Mouse (Mus musculus): ENCODE results near the gene Cdc42ep4. TPM values are rescaled to one million over a fixed set of nuclear protein-coding genes. Genes with fewer than 3 reads are reported as not detected.

The Cdc42ep4 gene
- polyA plus RNA-seq, 1 experiment: 13.3 TPM

GRCm38 (mm10) chr11:113797014-113797983 lies 45.6 kb upstream of the Cdc42ep4 start:
- no peak overlapping the region for H3K4me3 ChIP-seq
- no peaks in the 10 kb centered on the region for H3K36me3 ChIP-seq (ENCODE audit: control insufficient read depth, insufficient read depth)
- TF ChIP-seq REST (IDR thresholded peaks at IDR 0.05; ENCODE audit: insufficient read depth, insufficient read length) (no peak), TCF3 (IDR thresholded peaks at IDR 0.05; ENCODE audit: insufficient read length, low read depth) (no peak), POLR2A (IDR thresholded peaks at IDR 0.05; ENCODE audit: insufficient read length, low read depth) (no peak), USF1 (IDR thresholded peaks at IDR 0.05; ENCODE audit: low read depth) (no peak), CEBPB (IDR thresholded peaks at IDR 0.05; ENCODE audit: insufficient read depth, poor library complexity, severe bottlenecking) (no peak), MAX (IDR thresholded peaks at IDR 0.05; ENCODE audit: low read depth) (no peak), E2F4 (IDR thresholded peaks at IDR 0.05; ENCODE audit: insufficient read depth) (no peak), TCF12 (IDR thresholded peaks at IDR 0.05; ENCODE audit: insufficient read depth, poor library complexity, severe bottlenecking) (no peak), MYOG (IDR thresholded peaks at IDR 0.05; ENCODE audit: control insufficient read depth in 1 of 3, insufficient read depth in 1 of 3, insufficient read length in 2 of 3, low read depth in 2 of 3) (no peak), POLR2AphosphoS2 (IDR thresholded peaks at IDR 0.05; ENCODE audit: insufficient read length, low read depth) (no peak), SRF (IDR thresholded peaks at IDR 0.05; ENCODE audit: control insufficient read depth, insufficient read length, low read depth) (no peak), MYOD1 (IDR thresholded peaks at IDR 0.05; ENCODE audit: control insufficient read depth in 1 of 3, insufficient read length in 2 of 3, low read depth in 2 of 3) (no peak)
- H3K4me2 ChIP-seq (ENCODE audit: low read depth): no peak overlapping the region
- no peak overlapping the region for H3ac ChIP-seq (ENCODE audit: control insufficient read depth, insufficient read length)
- H3K79me2 ChIP-seq (ENCODE audit: control insufficient read depth, insufficient read depth): no peaks in the 10 kb centered on the region
- H3K27me3 ChIP-seq (ENCODE audit: control insufficient read depth, insufficient read depth, insufficient read length): no peaks in the 10 kb centered on the region

- Histone ChIP-seq H3K79me2 (ENCODE audit: control insufficient read depth, insufficient read depth) (no peaks in the 10 kb centered on the region), H3K4me3 (no peak overlapping the region), H3ac (ENCODE audit: control insufficient read depth, insufficient read length) (no peak overlapping the region), H3K4me2 (ENCODE audit: low read depth) (no peak overlapping the region), H3K27me3 (ENCODE audit: control insufficient read depth, insufficient read depth, insufficient read length) (no peaks in the 10 kb centered on the region), H3K36me3 (ENCODE audit: control insufficient read depth, insufficient read depth) (no peaks in the 10 kb centered on the region)
- TF ChIP-seq POLR2A (IDR thresholded peaks at IDR 0.05; ENCODE audit: insufficient read length, low read depth) (no peak), TCF12 (IDR thresholded peaks at IDR 0.05; ENCODE audit: insufficient read depth, poor library complexity, severe bottlenecking) (no peak), USF1 (IDR thresholded peaks at IDR 0.05; ENCODE audit: low read depth) (no peak), MYOD1 (IDR thresholded peaks at IDR 0.05; ENCODE audit: control insufficient read depth in 1 of 3, insufficient read length in 2 of 3, low read depth in 2 of 3) (no peak), CEBPB (IDR thresholded peaks at IDR 0.05; ENCODE audit: insufficient read depth, poor library complexity, severe bottlenecking) (no peak), MYOG (IDR thresholded peaks at IDR 0.05; ENCODE audit: control insufficient read depth in 1 of 3, insufficient read depth in 1 of 3, insufficient read length in 2 of 3, low read depth in 2 of 3) (no peak), TCF3 (IDR thresholded peaks at IDR 0.05; ENCODE audit: insufficient read length, low read depth) (no peak), SRF (IDR thresholded peaks at IDR 0.05; ENCODE audit: control insufficient read depth, insufficient read length, low read depth) (no peak), MAX (IDR thresholded peaks at IDR 0.05; ENCODE audit: low read depth) (no peak), E2F4 (IDR thresholded peaks at IDR 0.05; ENCODE audit: insufficient read depth) (no peak), REST (IDR thresholded peaks at IDR 0.05; ENCODE audit: insufficient read depth, insufficient read length) (no peak), POLR2AphosphoS2 (IDR thresholded peaks at IDR 0.05; ENCODE audit: insufficient read length, low read depth) (no peak)
These were observed 44.2 kb upstream of the Cdc42ep4 start for GRCm38 (mm10) chr11:113795846-113796245.

- no peak overlapping the region for H3ac ChIP-seq (ENCODE audit: control insufficient read depth, insufficient read length)
- no peak for TF ChIP-seq REST (IDR thresholded peaks at IDR 0.05; ENCODE audit: insufficient read depth, insufficient read length)
- TF ChIP-seq TCF12 (IDR thresholded peaks at IDR 0.05; ENCODE audit: insufficient read depth, poor library complexity, severe bottlenecking): no peak
- no peak for TF ChIP-seq CEBPB (IDR thresholded peaks at IDR 0.05; ENCODE audit: insufficient read depth, poor library complexity, severe bottlenecking)
- TF ChIP-seq POLR2A (IDR thresholded peaks at IDR 0.05; ENCODE audit: insufficient read length, low read depth): no peak
- no peak for TF ChIP-seq TCF3 (IDR thresholded peaks at IDR 0.05; ENCODE audit: insufficient read length, low read depth)
- no peak for TF ChIP-seq MAX (IDR thresholded peaks at IDR 0.05; ENCODE audit: low read depth)
- TF ChIP-seq USF1 (IDR thresholded peaks at IDR 0.05; ENCODE audit: low read depth): no peak
- TF ChIP-seq SRF (IDR thresholded peaks at IDR 0.05; ENCODE audit: control insufficient read depth, insufficient read length, low read depth): no peak
- TF ChIP-seq MYOD1 (IDR thresholded peaks at IDR 0.05; ENCODE audit: control insufficient read depth in 1 of 3, insufficient read length in 2 of 3, low read depth in 2 of 3): no peak
- no peak for TF ChIP-seq POLR2AphosphoS2 (IDR thresholded peaks at IDR 0.05; ENCODE audit: insufficient read length, low read depth)
- no peak for TF ChIP-seq MYOG (IDR thresholded peaks at IDR 0.05; ENCODE audit: control insufficient read depth in 1 of 3, insufficient read depth in 1 of 3, insufficient read length in 2 of 3, low read depth in 2 of 3)
- no peak for TF ChIP-seq E2F4 (IDR thresholded peaks at IDR 0.05; ENCODE audit: insufficient read depth)
- no peaks in the 10 kb centered on the region for H3K36me3 ChIP-seq (ENCODE audit: control insufficient read depth, insufficient read depth)
- no peaks in the 10 kb centered on the region for H3K27me3 ChIP-seq (ENCODE audit: control insufficient read depth, insufficient read depth, insufficient read length)
- H3K4me3 ChIP-seq: no peak overlapping the region
- H3K4me2 ChIP-seq (ENCODE audit: low read depth): no peak overlapping the region
- H3K79me2 ChIP-seq (ENCODE audit: control insufficient read depth, insufficient read depth): no peaks in the 10 kb centered on the region
These were observed 39.9 kb upstream of the Cdc42ep4 start for GRCm38 (mm10) chr11:113791357-113792215.

- H3K4me3 ChIP-seq: no peak overlapping the region
- no peak overlapping the region for H3K4me2 ChIP-seq (ENCODE audit: low read depth)
- TF ChIP-seq TCF3 (IDR thresholded peaks at IDR 0.05; ENCODE audit: insufficient read length, low read depth): no peak
- no peak for TF ChIP-seq CEBPB (IDR thresholded peaks at IDR 0.05; ENCODE audit: insufficient read depth, poor library complexity, severe bottlenecking)
- TF ChIP-seq REST (IDR thresholded peaks at IDR 0.05; ENCODE audit: insufficient read depth, insufficient read length): no peak
- TF ChIP-seq USF1 (IDR thresholded peaks at IDR 0.05; ENCODE audit: low read depth): no peak
- no peak for TF ChIP-seq SRF (IDR thresholded peaks at IDR 0.05; ENCODE audit: control insufficient read depth, insufficient read length, low read depth)
- TF ChIP-seq POLR2A (IDR thresholded peaks at IDR 0.05; ENCODE audit: insufficient read length, low read depth): no peak
- TF ChIP-seq TCF12 (IDR thresholded peaks at IDR 0.05; ENCODE audit: insufficient read depth, poor library complexity, severe bottlenecking): no peak
- no peaks in the 10 kb centered on the region for H3K79me2 ChIP-seq (ENCODE audit: control insufficient read depth, insufficient read depth)
- H3K27me3 ChIP-seq (ENCODE audit: control insufficient read depth, insufficient read depth, insufficient read length): no peaks in the 10 kb centered on the region
- H3K36me3 ChIP-seq (ENCODE audit: control insufficient read depth, insufficient read depth): no peaks in the 10 kb centered on the region
- H3ac ChIP-seq (ENCODE audit: control insufficient read depth, insufficient read length): no peak overlapping the region
These were observed 37.4 kb upstream of the Cdc42ep4 start for GRCm38 (mm10) chr11:113789101-113789500.

Data from myocyte (in vitro differentiated cells).